Mouse (Mus musculus) kidney, postnatal 10 days (tissue): ENCODE data around the gene Gm1113.

Experiments used
- DNase-seq: peaks from one replicate; pipeline ENCODE4 v3.0.0; 2021; ENCODE audit warnings: mixed read lengths

Gm1113 gene

GRCm38 (mm10) chr9:35518169-35518568, at the start of gene Gm1113:
Gene Gm1113 (minus strand): TSS chr9:35518269.
- DNase-seq, result no peak

- no peak for DNase-seq
Measured at GRCm38 (mm10) chr9:35564536-35565240, 46.6 kb upstream of the Gm1113 start.

- no peak for DNase-seq
Measured at GRCm38 (mm10) chr9:35561583-35561982, 43.5 kb upstream of the Gm1113 start.

GRCm38 (mm10) chr9:35561076-35561475, 43.0 kb upstream of the Gm1113 start:
- no peak for DNase-seq

DNA sequence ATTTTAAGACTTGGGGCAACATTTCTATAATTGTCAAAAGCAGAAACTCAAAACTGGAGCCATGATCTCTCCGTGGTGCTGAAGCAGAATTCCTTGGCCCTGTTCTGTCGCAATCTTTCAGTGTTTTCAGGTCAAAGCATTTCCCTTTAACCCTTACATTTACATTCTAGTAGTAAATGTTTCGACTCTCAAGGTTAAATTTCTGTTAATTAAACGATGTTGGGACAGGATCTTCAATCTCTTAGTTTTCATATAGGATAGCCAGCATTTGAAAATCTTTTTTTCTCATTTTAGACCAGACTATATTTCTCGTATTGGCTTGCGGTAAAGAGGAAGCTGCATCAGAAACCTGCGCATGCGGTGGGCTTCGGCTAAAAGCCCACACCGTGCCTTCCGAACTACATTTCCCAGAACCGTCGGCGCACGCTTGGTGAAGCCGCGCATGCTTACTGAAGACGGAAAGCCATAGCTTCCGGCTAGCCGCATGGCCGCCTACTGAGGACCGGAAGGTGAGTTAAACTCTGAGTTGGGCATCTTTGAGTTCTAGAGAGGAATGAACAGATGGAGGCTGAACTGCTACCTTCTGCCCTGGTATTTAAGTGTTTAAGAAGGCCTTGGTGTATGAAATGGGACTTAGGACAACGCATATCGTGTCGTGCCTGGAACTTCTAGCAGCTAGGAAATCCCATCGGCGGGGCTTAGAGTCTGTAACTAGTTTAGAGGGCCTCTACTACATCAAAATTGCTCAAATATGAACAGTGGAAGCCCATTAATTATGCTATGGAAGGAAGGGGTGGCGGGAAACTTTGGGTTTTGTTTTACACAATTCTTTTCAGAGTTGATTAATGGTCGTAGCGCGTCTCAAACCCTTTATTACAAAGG, 41.2 kb upstream of the Gm1113 start:
- DNase-seq, result peak; percentile 86

DNA sequence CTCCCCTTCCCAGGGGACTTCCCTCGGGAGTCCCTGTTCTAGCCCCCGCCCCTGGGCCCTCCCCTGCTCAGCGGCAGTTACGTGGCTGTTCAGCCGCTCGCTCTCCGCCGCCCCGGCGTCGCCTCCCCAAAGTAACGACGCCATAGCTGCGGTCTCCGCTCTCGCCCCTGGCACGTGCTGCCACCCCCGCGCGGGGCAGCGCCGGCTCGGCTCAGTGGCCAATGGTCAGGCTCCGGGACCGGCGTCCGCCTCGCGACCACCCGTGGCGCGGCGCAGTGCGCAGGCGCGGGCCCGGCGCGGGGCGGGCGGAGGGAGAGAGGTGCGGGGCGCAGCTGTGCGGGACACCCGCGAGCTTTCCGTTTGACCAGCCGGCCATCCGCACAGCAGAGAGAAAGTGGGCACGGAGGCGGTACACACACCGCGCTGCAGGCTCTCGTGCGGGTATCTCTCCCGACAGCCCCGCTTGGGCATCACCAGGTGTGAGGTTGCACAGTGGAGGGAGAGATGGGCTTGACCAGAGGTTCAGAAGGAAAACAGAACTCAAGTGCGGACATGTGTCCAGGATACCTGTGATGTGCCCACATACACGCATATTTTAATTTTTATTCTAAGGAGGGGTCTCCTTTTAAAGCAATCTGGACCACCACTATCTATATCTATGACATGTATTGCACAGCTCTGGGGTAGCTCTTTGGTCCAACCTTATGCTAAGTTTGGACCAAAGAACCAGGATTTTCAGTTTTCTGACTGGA, 40.4 kb upstream of the Gm1113 start, which contains the start of the genes Ddx25 and Pus3:
Gene Ddx25 (minus strand): TSS at position 272 of the 752 bp plus-strand sequence.
Gene Pus3 (plus strand): TSS at position 339 of the 752 bp plus-strand sequence.
- DNase-seq, result peak; percentile 49

DNA sequence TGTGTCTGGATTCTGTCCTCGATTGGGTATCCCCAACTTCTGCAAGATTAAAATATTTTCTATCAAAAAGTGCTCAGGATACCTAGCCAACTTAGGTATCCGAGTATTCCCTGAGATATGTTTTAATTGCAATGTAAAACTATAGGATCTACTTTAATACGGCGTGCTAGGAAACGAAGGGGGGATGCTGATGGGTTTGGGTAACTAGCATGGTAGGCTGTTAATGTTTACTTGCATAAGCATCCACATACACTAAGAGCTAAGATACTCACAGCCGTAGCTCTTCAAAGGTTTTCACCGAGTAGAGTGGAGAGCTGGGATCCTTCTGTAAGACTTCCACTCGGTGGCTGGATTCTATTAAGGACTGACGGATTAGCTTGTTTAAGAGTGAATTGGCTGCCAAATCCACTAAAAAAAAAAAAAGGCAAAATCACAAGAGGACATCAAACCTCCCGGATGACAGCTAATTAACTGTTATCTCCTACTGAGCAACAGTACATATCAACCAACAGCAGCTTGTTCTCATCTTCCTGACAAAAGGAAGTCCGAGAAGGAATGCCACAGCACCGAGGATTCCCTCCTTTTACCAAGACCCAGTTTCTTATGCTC, 38.5 kb upstream of the Gm1113 start:
- peak; percentile 3 for DNase-seq

DNA sequence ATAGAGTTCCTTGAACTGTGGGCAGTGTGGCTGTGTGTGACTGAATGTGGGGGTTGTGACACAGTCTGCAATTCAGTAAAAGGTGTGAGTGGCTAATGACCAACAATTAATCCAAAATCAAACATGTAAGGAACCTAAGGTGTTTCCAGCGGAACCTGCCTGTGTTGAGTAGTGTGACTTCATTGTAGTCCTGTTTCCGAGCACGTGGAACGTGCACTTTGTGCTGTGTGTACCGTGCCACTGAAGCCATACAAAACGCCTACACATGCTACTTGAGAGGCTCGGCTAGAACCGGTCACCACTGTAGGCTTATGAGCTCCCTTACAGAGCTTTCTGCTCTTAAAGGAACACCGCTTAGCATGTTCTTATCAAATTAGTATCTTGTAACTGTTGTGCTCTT, 30.4 kb upstream of the Gm1113 start:
- DNase-seq, result no peak

DNA sequence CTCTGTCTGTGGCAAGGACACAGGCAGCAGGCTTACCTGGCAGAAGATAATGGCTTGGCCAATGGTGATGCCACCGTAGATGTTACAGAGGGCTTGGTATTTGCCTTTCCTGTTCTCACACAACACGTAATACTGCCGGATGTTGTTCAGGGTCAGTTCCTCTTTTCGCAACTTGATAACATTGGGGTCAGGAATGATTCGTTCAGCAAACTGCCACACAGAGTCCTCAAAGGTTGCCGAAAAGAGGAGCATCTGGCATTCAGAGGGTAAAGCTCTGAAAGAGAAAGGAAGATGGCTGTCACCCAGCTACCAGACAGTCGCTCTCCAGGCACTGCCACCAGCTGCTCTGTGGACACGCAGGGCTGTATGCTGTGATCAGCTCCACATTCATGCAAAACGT, 28.7 kb upstream of the Gm1113 start:
- DNase-seq, result no peak

GRCm38 (mm10) chr9:35545704-35546103, 27.6 kb upstream of the Gm1113 start:
- DNase-seq, result no peak

DNA sequence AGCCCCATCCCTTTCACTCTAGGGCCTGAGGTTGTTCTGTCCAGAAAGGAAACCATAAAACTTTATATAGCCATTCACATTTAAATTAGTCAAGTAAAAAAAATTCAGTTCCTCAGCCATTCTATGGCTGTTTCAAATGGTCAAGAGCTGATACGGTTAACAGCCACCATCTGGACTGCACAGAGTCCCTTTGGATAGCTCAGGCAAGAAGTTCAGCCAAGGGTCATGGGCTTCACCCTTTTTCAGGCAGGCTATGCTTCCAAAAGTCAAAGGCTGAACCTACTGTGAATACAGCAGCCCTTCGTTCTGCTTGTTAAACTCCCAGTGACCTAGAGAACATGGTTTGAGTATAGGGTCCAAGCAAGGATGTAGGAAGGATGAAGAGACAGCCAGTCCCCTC, 26.6 kb upstream of the Gm1113 start:
- peak; percentile 52 for DNase-seq

DNA sequence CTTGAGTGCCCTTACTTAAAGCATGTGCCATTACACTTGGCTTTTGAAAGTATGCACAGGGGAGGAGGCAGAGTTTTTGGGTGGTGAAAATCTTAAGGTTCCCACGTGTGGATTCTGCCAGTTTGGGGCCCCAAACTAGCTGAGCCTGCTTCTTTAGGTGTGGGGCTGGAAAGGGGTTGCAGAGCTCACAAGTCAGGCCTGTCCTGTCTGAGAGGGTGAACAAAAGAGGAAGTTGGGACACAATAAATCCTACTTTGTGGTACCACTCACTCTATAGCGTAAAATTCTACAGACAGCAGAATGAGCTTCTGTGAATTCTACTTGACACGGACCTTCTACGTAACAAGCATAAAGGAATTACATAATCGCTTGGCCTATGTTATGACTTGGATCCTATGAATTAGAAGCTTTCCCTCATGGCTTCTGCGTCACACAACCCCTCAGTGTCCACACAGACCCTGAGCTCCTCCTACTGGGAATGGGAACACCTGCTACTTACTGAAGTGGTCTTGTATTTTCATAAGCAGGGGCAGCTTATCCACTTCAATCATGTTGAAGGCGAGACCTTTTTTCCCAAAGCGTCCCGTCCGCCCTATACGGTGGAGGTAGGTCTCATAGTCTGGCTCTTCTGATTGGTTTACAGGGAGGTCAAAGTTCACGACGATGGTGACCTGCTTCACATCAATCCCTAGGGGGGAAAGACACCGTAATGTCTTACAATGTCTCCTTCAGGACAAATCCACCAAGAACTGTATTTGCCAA, 25.2 kb upstream of the Gm1113 start:
- no peak for DNase-seq

GRCm38 (mm10) chr9:35541941-35542340, 23.9 kb upstream of the Gm1113 start:
- DNase-seq, result no peak

DNA sequence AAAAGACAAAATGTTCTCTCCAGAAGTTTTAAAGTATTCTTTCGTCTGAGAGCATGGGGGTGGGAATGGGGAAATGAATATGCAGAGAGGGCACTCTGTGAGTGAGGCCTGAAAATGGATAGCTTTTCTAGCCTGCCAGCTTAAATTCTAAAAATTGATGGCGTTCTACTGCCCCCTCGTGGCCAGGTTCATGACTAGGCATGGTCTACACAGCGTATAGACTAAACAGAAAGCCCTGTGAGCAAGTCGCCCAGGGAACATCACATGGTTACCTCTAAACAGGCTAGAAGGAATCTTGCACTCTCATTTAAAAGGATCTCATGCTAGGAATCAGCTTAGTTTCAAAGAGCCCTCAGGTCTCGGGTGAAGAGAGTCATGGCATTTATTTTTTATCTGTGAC, 23.4 kb upstream of the Gm1113 start:
- peak; percentile 90 for DNase-seq

- DNase-seq, result no peak
Measured at GRCm38 (mm10) chr9:35541024-35541423, 23.0 kb upstream of the Gm1113 start.

GRCm38 (mm10) chr9:35539001-35539750, 21.1 kb upstream of the Gm1113 start:
- no peak for DNase-seq

DNA sequence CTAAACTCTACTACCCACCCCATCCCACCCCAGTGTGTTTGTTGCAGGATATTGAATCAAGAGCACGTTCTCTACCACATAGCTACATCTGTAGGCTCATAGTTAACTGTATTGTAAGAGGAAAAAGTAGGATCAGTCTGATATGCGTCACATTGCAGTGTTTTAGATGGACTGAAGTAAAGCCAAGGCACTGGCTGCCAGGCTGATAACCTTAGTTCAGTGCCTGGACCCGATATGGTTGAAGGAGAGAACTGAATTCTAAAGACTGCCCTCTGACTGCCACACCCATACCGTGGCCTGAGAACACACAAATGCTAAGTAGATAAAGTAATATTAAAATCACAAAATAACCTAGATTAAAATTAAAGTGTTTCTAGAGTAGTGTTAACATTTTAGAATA, 17.8 kb upstream of the Gm1113 start:
- no peak for DNase-seq

- peak; percentile 59 for DNase-seq
Measured at GRCm38 (mm10) chr9:35535110-35535509, 17.0 kb upstream of the Gm1113 start.

DNA sequence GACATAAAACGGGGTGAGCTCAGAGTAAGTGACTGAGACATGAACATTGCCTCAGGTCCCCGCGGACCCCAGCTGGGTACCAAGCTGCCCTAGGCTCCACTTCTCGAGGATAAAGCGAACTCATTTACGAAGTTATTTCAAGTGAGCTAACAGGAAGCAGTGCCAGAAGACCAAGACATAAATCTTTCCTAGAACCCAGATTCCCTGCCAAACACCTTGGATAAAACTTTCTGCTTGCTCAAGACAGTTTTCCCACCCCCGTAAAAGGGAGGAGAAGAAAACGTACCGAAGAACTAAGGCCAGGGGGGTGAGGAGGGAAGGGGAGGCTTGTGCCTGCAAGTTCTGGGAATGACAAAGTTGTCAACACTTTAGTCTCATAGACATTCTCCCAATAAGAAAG, 15.2 kb upstream of the Gm1113 start:
- DNase-seq, result no peak

- DNase-seq, result no peak
Measured at GRCm38 (mm10) chr9:35529796-35530195, 11.7 kb upstream of the Gm1113 start.

DNA sequence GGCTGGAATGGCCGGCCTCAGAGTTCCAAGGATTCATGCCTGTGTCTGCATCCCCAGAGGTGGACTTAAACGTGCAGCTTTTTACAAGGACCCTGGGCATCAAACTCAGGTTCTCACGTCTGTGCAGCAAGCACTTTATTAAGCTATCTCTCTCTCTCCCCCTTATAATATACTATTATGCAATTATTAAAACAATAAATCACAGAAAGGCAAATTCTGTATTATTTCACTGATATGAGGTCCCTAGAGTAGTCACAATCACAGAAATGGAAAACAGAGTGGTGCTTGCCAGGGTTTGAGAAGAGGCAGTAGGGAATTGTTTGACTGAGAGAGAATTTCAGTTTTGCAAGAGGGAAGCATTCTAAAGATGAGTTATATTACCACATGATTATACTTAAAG, 11.1 kb upstream of the Gm1113 start:
- DNase-seq, result no peak
